Mouse (Mus musculus) fibroblast of lung, adult 2 months (primary cell): Measurements from ENCODE around the gene Pdgfd.
"Not testable (repeated sequence)": the region's sequence is repeated elsewhere in the genome, so short reads cannot be mapped to it uniquely, and the experiment has no call there.

Source experiments
- DNase-seq: peaks from one replicate; pipeline ENCODE4 v3.0.0-alpha.2; 2011; ENCODE audit warnings: low read depth

Gene Pdgfd

GRCm38 (mm10) chr9:6168391-6169037 is at the start of gene Pdgfd:
Gene Pdgfd, plus strand, starts transcription at chr9:6168584.
- DNase-seq: no peak

GRCm38 (mm10) chr9:6169038-6169431 is 651 bp downstream of the Pdgfd start:
- DNase-seq: no peak

GRCm38 (mm10) chr9:6170962-6171361 is 2.6 kb downstream of the Pdgfd start:
- DNase-seq: no peak

- no peak for DNase-seq
Observed at GRCm38 (mm10) chr9:6173276-6173675, 4.9 kb downstream of the Pdgfd start.

GRCm38 (mm10) chr9:6175731-6176130 is 7.3 kb downstream of the Pdgfd start:
- no peak for DNase-seq

- no peak for DNase-seq
Observed at GRCm38 (mm10) chr9:6182307-6182923, 14.0 kb downstream of the Pdgfd start.

DNA sequence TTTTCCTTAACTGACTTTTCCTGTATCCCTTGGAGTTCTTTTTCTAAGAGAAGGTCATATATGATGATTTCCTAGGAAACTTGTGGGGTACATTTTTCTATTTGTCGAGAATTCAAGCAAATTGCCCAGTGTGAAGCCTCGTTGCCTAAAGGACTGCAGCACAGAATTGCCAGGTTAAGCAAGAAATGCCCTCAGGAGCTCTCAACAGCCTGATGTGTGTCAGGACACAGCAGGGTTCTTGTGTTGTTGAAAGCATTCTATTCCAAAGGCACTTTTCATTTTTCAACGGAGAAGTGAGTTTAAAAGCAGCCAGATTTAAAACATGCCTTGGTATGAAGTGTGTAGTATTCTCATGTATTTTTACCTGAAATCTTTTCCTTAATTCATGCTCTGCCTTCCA is 19.6 kb downstream of the Pdgfd start:
- no peak for DNase-seq

DNA sequence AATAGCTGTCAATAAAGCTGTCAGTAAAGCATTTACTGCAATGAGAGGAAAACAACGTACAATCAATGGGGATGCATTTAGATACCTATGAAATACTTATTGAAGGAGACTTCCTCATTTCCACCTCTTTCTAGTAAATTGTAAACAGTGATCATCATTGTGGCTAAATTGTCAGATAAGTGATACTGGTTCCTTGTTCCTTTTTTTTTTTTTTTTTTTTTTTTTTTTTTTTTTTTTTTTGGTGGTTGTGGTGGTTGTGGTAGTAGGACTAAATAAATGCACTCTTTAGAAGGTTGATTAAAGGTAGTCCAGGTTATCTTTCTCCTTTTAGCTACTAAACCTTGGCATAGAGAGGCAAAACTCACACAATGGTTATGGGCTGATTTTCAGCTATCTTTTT is 25.0 kb downstream of the Pdgfd start:
- no peak for DNase-seq

- DNase-seq: no peak
Observed at GRCm38 (mm10) chr9:6212862-6213261, 44.5 kb downstream of the Pdgfd start.

DNA sequence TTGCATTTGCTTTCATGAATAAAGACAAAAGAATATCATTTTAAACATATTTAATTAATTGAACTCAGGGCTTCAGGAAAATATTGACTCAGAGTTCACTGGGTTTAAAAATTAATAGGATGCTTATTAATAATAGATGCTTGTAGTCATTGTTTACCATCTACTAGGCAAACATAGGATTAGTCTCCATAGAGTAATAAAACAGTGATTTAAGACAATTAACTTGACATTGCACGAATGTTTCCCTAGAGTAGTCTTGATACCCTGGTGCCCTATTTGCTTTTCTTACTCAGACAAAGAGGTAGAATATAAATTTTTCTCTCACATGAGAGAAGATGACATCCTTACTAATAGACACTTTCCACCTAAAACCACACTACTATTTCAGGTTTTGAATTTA is 49.1 kb downstream of the Pdgfd start:
- no peak for DNase-seq

- not testable (repeated sequence) for DNase-seq
Observed at GRCm38 (mm10) chr9:6235982-6236381, 67.6 kb downstream of the Pdgfd start.

- no peak for DNase-seq
Observed at GRCm38 (mm10) chr9:6250320-6250719, 81.9 kb downstream of the Pdgfd start.

DNA sequence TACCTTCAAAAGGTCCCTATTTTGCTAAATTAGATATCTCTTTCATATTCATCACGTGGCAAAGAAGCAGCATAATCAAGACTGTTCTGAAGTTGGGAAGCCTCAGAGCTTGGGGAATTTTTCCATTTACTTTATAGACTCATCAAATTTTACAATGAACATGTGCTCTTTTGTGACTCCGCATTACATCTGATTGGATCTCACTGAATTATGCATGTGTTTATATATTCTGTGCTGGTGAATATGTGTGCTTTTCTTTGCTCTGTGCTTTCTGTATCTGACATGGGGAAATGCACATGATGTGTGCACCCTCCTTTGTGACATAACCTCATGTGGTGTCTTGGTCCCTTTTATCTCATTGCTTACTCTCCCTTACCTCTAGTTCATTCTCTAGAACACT is 83.6 kb downstream of the Pdgfd start:
- no peak for DNase-seq

- DNase-seq: no peak
Observed at GRCm38 (mm10) chr9:6257072-6257471, 88.7 kb downstream of the Pdgfd start.

DNA sequence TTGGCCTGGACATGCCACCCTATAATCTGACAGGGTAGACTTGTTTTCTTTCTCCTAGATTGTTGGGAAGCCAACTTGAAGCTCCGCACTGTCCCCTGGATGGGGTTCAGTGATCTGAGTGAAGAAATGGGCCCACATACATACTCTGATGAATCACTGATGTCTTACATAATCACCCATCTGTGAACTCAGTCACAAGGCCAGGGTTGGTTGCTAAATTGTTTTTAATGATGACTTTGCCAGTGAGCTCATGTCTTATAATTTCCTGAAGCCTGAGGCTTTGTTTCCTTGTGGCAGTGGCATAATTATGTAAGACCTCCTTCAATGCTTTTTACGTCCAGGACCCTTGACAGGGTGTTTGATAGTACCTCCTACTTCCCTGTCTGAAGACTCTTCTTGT is 96.4 kb downstream of the Pdgfd start:
- DNase-seq: no peak

DNA sequence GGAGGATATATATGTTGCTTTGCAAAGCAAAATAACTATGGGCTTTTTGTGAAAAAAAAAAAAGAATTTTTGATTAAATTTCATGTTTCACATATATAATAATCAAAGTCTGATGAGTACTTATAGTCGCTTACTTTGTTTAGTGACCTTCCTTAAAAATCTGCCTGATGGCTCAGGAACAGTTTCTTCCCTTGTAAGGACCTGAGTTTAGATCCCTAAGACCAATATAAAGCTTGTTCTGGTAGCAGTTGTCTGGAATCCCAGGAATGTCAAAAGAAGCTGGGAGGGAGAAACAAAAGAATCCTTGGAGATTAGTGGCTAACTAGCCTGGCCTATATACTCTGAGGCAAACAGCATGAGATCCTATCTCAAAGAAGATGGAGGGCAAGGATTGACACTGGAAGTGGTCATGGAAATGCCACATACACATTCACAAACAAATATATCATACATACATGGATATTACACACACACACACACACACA is 101.5 kb downstream of the Pdgfd start, which contains the start of gene Ddi1:
Gene Ddi1, minus strand, starts transcription at position 51 of the 485 bp plus-strand sequence.
- DNase-seq: no peak

DNA sequence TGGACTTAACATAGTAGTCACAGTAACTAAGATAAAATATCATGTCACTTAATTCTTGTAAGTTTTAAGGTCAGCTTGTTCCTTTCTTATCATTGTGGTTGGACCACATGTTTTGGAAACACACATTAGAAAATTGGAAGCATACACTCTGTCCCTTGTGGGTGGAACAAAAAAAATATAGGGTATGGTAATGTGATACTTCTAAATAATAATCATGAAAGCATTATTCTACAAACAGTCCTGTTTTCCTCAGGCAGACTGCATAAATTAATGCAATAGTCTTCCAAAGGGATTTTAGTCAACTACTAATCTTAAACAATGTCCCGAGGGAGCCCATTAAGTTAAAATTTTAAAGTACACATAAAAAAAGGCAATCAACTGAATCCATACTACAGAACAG is 108.0 kb downstream of the Pdgfd start:
- no peak for DNase-seq

DNA sequence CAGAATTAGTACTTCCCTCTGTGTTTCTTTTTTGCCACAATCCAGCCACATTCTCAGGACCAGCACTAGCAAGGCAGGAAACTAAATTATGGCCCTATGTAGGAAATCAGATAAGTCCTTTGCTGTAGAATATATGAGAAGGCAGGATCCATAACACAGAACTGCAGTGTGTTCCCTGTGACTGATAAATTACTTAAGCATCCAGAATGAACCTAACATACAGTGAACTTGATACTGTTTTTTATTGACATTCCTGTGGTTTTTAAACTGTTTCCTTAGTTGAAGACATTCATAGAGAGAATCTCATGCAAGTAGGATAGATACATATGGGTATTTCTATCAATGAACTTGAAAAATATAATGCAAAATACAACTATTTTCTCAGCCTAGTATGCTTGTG is 109.1 kb downstream of the Pdgfd start:
- no peak for DNase-seq

DNA sequence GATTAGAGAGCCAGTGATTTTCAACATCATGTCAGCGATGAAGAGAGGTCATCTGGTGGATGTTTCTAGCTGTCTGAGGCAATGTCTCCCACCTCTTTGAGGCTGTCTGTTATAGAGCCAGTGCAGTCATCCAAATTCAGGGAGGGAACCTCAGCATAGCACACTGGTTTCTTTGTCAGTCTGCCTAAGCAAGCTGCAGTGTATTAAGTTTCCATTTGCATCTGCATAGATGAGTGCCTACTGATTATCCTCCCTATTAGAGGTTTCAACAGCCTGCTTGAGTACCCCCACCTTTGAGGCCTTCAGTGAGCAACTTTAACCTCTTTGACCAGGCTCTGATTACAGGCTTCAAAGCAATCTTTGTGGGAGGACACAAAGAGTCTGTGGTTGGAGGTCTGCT is 118.4 kb downstream of the Pdgfd start:
- DNase-seq: no peak

DNA sequence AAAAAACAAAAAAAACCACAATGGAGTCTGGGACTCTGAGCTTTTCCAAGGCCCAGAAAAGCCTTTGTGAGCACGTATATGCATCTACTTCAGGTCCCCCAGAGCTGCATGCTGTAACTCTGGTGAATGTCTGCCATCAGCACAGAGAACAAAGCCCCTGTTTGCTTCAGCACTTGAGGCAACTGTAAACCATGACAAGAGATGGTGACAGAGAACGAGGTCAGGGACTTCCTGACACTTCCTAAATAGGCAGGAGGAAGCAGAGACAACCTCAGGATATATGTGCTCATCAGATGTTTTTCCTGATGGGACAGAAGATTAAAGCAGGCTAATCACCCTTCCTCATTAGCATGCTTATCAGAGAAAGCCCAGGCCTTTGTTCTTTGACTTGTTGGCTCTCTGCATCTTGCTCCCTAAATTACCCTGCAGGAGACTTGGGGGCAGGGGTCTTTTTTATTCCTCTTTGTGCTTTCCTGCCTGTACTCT is 120.9 kb downstream of the Pdgfd start:
- no peak for DNase-seq

DNA sequence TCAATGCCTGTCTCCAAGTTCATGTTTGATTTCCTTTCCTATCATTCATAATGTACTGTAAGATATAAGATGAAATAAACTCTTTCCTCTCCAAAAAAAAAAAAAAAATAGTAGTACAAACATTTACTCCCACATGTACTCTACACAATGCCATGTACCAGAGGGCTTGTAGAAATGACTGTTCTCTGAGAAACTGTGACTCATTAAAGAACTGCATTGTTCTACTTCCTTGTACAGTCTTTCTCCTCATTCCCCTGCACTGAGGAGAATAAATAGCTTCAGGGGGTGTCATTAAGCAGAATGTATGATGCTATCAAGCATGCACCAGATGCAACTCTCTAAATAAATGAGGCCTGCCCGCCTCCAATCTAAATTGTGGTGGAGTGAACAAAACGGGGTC is 130.2 kb downstream of the Pdgfd start:
- no peak for DNase-seq

DNA sequence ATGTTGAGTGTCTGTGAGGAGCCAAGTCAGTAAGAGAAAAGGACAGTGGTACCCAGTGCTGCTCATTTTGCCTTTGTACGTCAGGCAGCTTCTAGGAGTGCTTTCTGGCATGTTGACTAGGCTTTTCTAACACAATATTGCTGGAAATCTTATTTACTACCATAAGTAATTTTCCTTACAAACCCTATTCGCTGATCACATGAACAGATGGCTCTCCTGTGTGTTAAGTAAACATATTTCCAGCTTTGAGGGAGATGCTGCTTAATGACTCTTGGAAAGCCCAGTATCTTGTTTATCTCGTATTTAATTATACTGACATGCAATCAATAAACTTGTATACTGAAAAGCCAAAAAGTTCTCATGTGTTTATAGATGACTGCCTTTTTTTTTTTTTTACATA is 133.7 kb downstream of the Pdgfd start:
- no peak for DNase-seq

DNA sequence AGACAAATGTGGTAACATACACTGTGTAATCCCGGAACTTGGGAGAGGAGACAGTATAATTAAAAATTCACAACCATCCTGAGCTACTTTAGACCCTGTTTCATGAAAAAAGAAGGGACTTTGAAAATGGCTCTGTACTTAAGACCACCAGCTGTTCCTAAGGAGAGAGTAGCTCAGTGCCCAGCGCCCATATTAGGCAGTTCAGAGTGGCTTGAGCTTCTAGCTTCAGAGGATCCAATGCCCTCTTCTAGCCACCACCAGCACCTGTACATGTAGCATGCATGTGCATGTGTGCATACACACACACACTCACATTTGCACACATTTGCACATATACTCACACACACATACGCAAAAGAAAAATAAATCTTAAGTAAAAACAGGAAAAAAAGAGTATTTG is 136.2 kb downstream of the Pdgfd start:
- DNase-seq: no peak

- no peak for DNase-seq
Observed at GRCm38 (mm10) chr9:6305847-6306246, 137.5 kb downstream of the Pdgfd start.
